Mouse (Mus musculus): ENCODE data around the gene Tnfaip8l3. TPM values are rescaled to one million over a fixed set of nuclear protein-coding genes. Genes with fewer than 3 reads are reported as not detected.

Gene Tnfaip8l3
- not detected in 3 replicates for total RNA-seq (2017)

GRCm38 (mm10) chr9:54068032-54068649 is at the start of gene Tnfaip8l3:
Gene Tnfaip8l3 (minus strand): TSS chr9:54068388.
- no peak for ATAC-seq (replicated peaks; ENCODE audit: insufficient number of reproducible peaks, low FRiP score, low TSS enrichment, poor library complexity, severe bottlenecking)

DNA sequence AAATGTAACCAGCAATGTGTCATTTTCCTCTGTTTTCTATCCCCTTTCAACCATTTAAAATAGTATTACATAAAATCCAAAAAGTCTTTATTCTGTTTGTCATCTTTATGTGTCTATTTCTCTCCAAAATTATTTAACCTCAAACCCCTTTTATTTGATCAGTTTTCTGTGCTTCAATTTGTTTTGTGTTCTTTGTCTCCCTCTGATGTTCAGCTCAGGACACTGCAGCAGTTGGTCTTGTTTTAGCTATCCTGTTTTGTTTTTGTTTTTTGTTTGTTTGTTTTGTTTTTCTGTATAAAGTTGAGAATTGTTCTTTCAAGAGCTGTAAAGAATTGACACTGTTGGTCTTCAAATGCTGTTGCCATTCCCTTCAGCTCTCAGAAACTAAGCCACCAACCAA is 44.5 kb upstream of the Tnfaip8l3 start:
- no peak for ATAC-seq (replicated peaks; ENCODE audit: insufficient number of reproducible peaks, low FRiP score, low TSS enrichment, poor library complexity, severe bottlenecking)

GRCm38 (mm10) chr9:54098636-54099035 is 30.4 kb upstream of the Tnfaip8l3 start:
- no peak for ATAC-seq (replicated peaks; ENCODE audit: insufficient number of reproducible peaks, low FRiP score, low TSS enrichment, poor library complexity, severe bottlenecking)

DNA sequence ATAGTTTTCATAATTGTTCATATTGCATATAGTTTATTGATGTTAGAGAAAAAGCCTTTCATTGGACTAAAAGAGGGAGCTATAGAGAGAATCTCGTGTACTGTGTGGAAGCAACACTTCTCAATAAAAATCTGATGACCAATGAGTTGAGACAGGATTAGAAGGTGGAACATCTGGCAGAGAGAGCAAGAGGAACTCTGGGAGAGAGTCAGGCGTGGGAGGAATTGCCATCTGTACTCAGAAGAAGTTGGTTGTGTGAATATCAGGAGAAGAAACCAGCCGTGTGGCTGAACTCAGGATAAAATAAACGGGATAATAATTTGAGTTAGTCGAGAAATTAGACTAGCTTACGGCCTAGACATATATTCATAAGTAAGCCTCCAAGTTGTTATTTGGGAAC is 28.9 kb upstream of the Tnfaip8l3 start:
- ATAC-seq (replicated peaks; ENCODE audit: insufficient number of reproducible peaks, low FRiP score, low TSS enrichment, poor library complexity, severe bottlenecking) = no peak

- no peak for ATAC-seq (replicated peaks; ENCODE audit: insufficient number of reproducible peaks, low FRiP score, low TSS enrichment, poor library complexity, severe bottlenecking)
Measured at GRCm38 (mm10) chr9:54084245-54084644, 16.1 kb upstream of the Tnfaip8l3 start.

- ATAC-seq (replicated peaks; ENCODE audit: insufficient number of reproducible peaks, low FRiP score, low TSS enrichment, poor library complexity, severe bottlenecking) = no peak
Measured at GRCm38 (mm10) chr9:54077740-54078139, 9.6 kb upstream of the Tnfaip8l3 start.

- no peak for ATAC-seq (replicated peaks; ENCODE audit: insufficient number of reproducible peaks, low FRiP score, low TSS enrichment, poor library complexity, severe bottlenecking)
Measured at GRCm38 (mm10) chr9:54074901-54075300, 6.7 kb upstream of the Tnfaip8l3 start.

DNA sequence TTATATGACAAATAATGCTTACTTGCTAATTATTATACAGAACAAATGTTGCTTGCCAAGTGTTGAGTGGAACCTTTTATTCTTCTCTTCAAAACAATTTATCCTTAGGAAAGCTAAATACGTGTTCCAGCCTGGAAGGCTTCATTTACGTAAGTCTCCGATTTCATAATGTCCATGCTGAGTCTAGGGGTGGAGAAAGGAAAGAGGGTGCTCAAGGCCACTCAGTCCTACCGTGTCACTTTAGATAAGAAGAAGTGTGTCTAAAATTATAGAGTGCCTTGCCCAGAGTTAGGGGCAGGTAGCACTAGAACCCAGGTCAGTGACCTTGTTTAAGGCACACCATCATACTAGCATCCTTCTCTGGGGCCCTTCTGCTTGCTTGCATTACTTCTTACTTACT is 5.5 kb upstream of the Tnfaip8l3 start:
- no peak for ATAC-seq (replicated peaks; ENCODE audit: insufficient number of reproducible peaks, low FRiP score, low TSS enrichment, poor library complexity, severe bottlenecking)

GRCm38 (mm10) chr9:54071474-54072095 is 3.4 kb upstream of the Tnfaip8l3 start:
- no peak for ATAC-seq (replicated peaks; ENCODE audit: insufficient number of reproducible peaks, low FRiP score, low TSS enrichment, poor library complexity, severe bottlenecking)

- no peak for ATAC-seq (replicated peaks; ENCODE audit: insufficient number of reproducible peaks, low FRiP score, low TSS enrichment, poor library complexity, severe bottlenecking)
Measured at GRCm38 (mm10) chr9:54069204-54069603, 1.0 kb upstream of the Tnfaip8l3 start.

DNA sequence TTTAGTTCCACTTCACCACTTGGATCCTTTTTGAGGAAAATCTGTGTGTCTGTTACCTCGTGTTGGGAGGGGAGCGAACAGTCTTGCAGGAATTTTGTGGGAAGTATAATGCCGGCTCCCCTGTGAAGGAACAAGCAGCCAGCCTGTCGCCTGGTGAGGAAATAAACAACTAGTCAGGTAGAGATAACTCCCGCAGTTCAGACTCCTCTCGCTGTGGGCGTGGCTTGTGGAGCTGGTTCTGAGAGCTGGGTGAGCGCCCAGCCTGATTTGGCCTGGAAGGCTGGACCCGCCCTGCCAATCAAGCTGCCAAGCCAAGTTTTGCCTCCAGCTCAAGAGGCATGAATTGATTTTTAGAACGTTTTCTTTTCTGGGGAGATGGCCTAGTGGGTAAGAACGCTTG is 589 bp upstream of the Tnfaip8l3 start:
- no peak; the same call in 1 of the 2 replicates for ATAC-seq (replicated peaks; ENCODE audit: insufficient number of reproducible peaks, low FRiP score, low TSS enrichment, poor library complexity, severe bottlenecking)

DNA sequence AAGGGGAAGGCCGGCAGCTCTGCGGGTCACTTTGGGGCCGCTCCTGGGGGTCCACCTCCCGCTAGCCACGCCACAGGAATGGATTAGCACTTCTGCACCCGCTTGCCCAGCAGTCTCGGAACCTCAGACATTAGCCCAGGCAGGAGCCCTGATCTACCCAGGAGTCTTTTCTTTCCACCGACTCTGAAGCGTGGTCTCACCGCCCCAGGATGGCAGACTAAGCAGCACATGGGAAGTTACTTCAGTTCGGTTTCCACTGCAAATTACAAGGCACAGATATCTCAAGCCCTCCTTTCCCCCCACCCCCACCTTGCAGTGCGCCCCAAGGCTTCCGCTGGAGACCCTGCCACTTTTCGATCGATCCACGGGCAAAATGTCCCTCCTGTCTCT is 551 bp downstream of the Tnfaip8l3 start:
- no peak for ATAC-seq (replicated peaks; ENCODE audit: insufficient number of reproducible peaks, low FRiP score, low TSS enrichment, poor library complexity, severe bottlenecking)

DNA sequence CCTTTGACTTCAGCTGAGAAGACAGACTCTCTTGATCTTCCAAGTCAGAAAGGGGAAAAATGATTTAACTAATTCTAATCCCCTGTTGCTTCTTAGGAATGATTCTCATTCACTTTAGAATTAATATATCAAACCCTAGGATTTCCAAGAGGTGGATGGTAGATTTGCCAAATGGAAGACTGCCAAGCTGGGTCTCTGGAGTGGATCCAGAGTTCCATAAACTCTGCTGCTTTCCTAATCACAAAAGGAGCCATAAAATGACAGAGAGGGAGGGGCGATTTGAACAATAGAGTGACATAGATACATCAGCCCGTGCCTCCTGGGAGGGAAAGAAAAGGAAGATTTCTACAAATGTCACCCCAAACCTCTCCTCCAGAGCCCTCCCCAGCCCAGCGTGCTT is 3.4 kb downstream of the Tnfaip8l3 start:
- ATAC-seq (replicated peaks; ENCODE audit: insufficient number of reproducible peaks, low FRiP score, low TSS enrichment, poor library complexity, severe bottlenecking) = no peak

GRCm38 (mm10) chr9:54063655-54064054 is 4.5 kb downstream of the Tnfaip8l3 start:
- ATAC-seq (replicated peaks; ENCODE audit: insufficient number of reproducible peaks, low FRiP score, low TSS enrichment, poor library complexity, severe bottlenecking) = no peak

- no peak for ATAC-seq (replicated peaks; ENCODE audit: insufficient number of reproducible peaks, low FRiP score, low TSS enrichment, poor library complexity, severe bottlenecking)
Measured at GRCm38 (mm10) chr9:54061666-54062065, 6.5 kb downstream of the Tnfaip8l3 start.

- no peak for ATAC-seq (replicated peaks; ENCODE audit: insufficient number of reproducible peaks, low FRiP score, low TSS enrichment, poor library complexity, severe bottlenecking)
Measured at GRCm38 (mm10) chr9:54051298-54052068, 16.7 kb downstream of the Tnfaip8l3 start.

DNA sequence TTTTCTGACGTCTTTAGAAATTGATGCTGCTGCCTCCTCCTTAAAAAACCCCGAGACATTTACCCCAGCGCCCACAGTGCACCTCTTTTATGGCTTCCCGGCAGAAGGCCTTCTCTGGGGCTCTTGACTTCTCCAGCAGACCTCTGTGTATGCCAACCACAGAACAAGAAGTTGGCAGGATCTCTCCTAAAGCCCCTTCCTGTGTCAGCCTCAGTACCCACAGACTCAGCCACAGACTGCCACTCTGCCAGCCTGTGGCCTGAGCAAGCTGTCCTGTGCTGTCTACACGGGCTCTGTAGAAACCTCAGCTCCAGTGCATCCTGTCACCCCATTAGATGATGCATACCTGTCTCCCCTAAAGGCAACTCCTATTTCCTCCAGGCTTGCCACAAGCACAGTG is 19.2 kb downstream of the Tnfaip8l3 start:
- ATAC-seq (replicated peaks; ENCODE audit: insufficient number of reproducible peaks, low FRiP score, low TSS enrichment, poor library complexity, severe bottlenecking) = no peak

DNA sequence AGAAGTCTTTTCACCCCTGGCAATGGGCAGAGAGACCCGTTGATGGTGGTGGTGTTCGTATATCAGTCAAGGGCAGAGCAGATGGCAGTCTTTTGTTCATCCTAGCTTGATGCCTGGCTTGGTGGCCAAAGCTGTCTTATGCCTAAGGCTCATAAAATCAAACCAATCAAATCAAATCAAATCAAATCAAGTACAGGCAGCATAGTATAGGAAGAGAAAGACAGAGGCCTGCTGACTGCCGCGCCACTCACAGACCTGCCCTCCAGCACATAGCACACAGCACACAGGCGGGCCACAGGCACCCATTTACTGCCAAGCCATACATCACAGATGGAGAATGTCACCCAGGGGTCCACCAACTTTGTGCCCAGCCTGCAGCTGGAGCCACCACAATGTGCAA is 25.1 kb downstream of the Tnfaip8l3 start:
- ATAC-seq (replicated peaks; ENCODE audit: insufficient number of reproducible peaks, low FRiP score, low TSS enrichment, poor library complexity, severe bottlenecking) = no peak

- ATAC-seq (replicated peaks; ENCODE audit: insufficient number of reproducible peaks, low FRiP score, low TSS enrichment, poor library complexity, severe bottlenecking) = no peak
Measured at GRCm38 (mm10) chr9:54037717-54038116, 30.5 kb downstream of the Tnfaip8l3 start.

- no peak for ATAC-seq (replicated peaks; ENCODE audit: insufficient number of reproducible peaks, low FRiP score, low TSS enrichment, poor library complexity, severe bottlenecking)
Measured at GRCm38 (mm10) chr9:54034691-54035090, 33.5 kb downstream of the Tnfaip8l3 start.

All from monocyte, adult 5-6 weeks (primary cell).